Mouse (Mus musculus) limb, embryonic 11.5 days (tissue): ENCODE results near the gene Erlin1. TPM values are rescaled to one million over a fixed set of nuclear protein-coding genes. Genes with fewer than 3 reads are reported as not detected.
A peak's percentile ranks its signal among the peaks of the same experiment; 100 is the strongest.

Experiments
- ATAC-seq: fragments of 200-750 bp; cut with Nextera tagmentation; 2 replicates; pipeline ENCODE4 v1.8.0; 2017; ENCODE audit warnings: low read depth; ENCODE audit not compliant: insufficient number of reproducible peaks, low FRiP score, low TSS enrichment
- DNase-seq: peaks from one replicate; pipeline ENCODE4 v3.0.0-alpha.2; 2015; ENCODE audit warnings: low spot score
- H3K27ac ChIP-seq: fragments of 300-500 bp; sonication (generic); replicated peaks from 2 replicates; pipeline ENCODE4 v1.5.1; 2014; ENCODE audit warnings: low read depth, mild to moderate bottlenecking, low read length
- H3K27me3 ChIP-seq: fragments of 300-500 bp; sonication (generic); 2 replicates; pipeline ENCODE4 v1.6.1; 2014; ENCODE audit warnings: mild to moderate bottlenecking, low read length, mixed read lengths; ENCODE audit not compliant: control insufficient read depth, insufficient read depth
- H3K36me3 ChIP-seq: fragments of 300-500 bp; sonication (generic); 2 replicates; pipeline ENCODE4 v1.6.1; 2014; ENCODE audit warnings: mild to moderate bottlenecking, low read length, moderate library complexity, mixed read lengths; ENCODE audit not compliant: control insufficient read depth, insufficient read depth
- H3K4me1 ChIP-seq: fragments of 300-500 bp; sonication (generic); 2 replicates; pipeline ENCODE4 v1.6.1; 2014; ENCODE audit warnings: low read length, mixed read lengths; ENCODE audit not compliant: control insufficient read depth, insufficient read depth
- H3K4me2 ChIP-seq: fragments of 300-500 bp; sonication (generic); 2 replicates; pipeline ENCODE4 v1.6.1; 2014; ENCODE audit warnings: low read depth, mild to moderate bottlenecking, moderate library complexity; ENCODE audit not compliant: severe bottlenecking
- H3K4me3 ChIP-seq: fragments of 300-500 bp; sonication (generic); 2 replicates; pipeline ENCODE4 v1.5.1; 2014; ENCODE audit warnings: low read depth, low read length
- H3K9ac ChIP-seq: fragments of 300-500 bp; sonication (generic); 2 replicates; pipeline ENCODE4 v1.6.1; 2014; ENCODE audit warnings: mild to moderate bottlenecking, low read length
- H3K9me3 ChIP-seq: fragments of 300-500 bp; sonication (generic); 2 replicates; pipeline ENCODE4 v1.6.1; 2016; ENCODE audit warnings: low read length; ENCODE audit not compliant: control insufficient read depth
- WGBS: fragments of 180-500 bp; shearing (Covaris S2); extraction: QIAGEN DNeasy Blood & Tissue Kit; methylation state at CpG from one replicate; pipeline ENCODE4 v1.1.7; 2014; 5-methylcytosine and 5-hydroxymethylcytosine counted together
- polyA plus RNA-seq: library from polyadenylated mRNA; unstranded; fragments of >200 nt; fragmentation: Nextera tagmentation; extraction: Ambion mirVana; gene quantifications from 2 replicates; pipeline ENCODE4 v1.2.1, GENCODE M21; 2014

Gene Erlin1
- polyA plus RNA-seq, 1 experiment from 2014 or later: 20.1 TPM

DNA sequence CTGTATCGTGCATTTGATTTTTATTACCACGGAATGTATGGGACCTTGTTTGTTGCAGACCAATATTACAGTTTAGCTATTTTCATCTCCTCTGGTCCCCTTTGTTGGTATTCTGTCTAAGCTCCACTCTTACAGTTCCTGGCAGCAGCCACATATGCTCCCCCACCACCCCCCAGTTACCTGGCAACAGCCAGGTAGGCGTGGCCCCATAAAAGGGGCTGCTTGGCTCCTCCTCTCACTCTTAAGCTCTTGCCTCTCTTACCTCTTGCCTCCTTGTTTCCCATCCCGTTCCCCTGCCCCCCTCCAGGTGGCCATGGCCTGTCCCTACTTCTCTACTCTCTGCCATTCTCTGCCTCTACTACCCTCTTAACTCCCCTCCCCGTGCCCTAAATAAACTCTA, 1.6 kb upstream of the Erlin1 start:
- no peak overlapping the region for H3K4me2 ChIP-seq
- H3K4me3 ChIP-seq: no peak overlapping the region
- WGBS: 62% methylated on average over 5 of the region's 5 CpGs
- H3K9me3 ChIP-seq: no peaks in the 10 kb centered on the region
- peaks cover 6% of the 10 kb centered on the region; the same call in 1 of the 2 replicates for H3K4me1 ChIP-seq
- no peak overlapping the region for H3K27ac ChIP-seq
- ATAC-seq: no peak
- H3K27me3 ChIP-seq: no peaks in the 10 kb centered on the region
- peaks cover 4% of the 10 kb centered on the region for H3K36me3 ChIP-seq
- no peak overlapping the region for H3K9ac ChIP-seq
- DNase-seq: no peak

DNA sequence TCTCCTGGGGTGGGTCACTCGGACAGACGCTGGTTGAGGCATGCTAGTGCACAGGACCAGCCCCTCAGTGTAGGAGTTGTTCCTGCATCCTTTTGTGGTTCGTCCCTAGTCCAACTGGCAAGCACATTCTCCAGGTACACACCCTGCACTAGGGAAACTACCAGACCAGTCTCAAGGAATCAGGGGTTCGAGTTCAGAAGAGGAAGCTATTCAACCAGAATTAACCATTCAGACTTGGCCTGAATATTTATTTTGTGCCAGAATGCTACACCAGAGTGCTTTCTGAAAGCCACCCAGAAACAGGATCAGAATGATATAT, 288 bp upstream of the Erlin1 start:
- DNase-seq (no peak), ATAC-seq (no peak)
- Histone ChIP-seq H3K9ac (peak overlapping the region; percentile 74), H3K4me2 (peak overlapping the region; percentile 96), H3K4me3 (peak overlapping the region; percentile 74), H3K4me1 (peaks cover 4% of the 10 kb centered on the region; the same call in 1 of the 2 replicates), H3K36me3 (peaks cover under 1% of the 10 kb centered on the region; the same call in 1 of the 2 replicates), H3K27ac (no peak overlapping the region), H3K27me3 (no peaks in the 10 kb centered on the region), H3K9me3 (no peaks in the 10 kb centered on the region)
- 14% methylated on average over 4 of the region's 4 CpGs for WGBS

DNA sequence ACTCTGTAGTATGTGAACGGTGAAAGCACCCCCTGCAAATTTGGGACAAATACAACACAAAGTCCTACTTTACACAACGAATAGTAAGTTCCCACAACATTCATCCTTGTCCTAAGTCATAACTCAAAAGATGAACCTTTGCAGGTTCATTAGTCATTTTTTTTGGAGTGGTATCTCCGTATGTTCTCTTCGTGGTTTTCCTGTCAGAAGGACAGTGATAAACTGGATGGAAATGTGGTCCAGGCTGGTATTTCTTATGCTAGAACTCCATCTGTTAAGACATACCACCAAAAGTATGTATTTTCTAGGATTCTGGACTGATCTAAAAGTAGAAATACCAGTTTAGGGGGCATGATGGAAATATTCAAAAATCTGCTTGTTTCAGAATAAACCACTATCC, 1.4 kb downstream of the Erlin1 start:
- ATAC-seq (no peak), DNase-seq (no peak)
- Histone ChIP-seq H3K4me1 (peaks cover 4% of the 10 kb centered on the region; the same call in 1 of the 2 replicates), H3K27ac (no peak overlapping the region), H3K9me3 (no peaks in the 10 kb centered on the region), H3K4me2 (peak overlapping the region; percentile 96; the same call in 1 of the 2 replicates), H3K9ac (no peak overlapping the region), H3K27me3 (no peaks in the 10 kb centered on the region), H3K4me3 (peak overlapping the region; percentile 74; the same call in 1 of the 2 replicates), H3K36me3 (peaks cover 2% of the 10 kb centered on the region; the same call in 1 of the 2 replicates)
- 82% methylated on average over 4 of the region's 4 CpGs for WGBS

DNA sequence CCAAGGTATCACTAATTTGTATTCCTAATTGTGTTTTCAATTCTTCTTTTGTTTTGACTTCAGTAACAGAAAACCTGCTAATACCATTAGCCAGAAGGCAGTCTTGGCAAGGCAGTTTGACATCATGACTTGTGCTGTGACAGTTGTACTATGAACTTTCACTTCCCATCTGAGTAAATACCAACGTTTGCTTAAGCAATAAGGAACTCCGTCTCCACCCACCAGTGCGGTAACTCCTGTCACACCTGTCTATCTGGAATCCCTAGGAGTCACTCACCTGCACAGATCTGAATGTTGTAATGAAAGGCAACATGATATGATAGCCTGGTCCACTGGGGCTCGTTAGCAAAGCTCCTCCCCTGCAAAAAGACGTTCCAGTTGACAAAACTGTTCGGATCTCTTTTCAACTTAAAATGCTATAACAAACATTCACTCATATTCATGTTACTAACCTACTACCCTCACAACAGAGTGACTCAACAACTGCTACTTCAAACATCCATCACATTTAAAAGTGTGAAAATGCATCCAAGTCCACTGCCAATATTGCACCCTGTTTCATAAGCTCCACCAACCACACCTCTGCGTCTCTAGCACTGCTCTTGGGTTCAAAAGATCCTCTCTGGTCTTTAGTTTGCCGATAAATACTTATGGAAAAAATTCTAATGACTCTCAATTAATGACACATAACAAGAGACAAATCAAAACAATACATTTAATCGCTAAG, 2.1 kb downstream of the Erlin1 start:
- Histone ChIP-seq H3K4me2 (no peak overlapping the region), H3K4me1 (peaks cover 4% of the 10 kb centered on the region; the same call in 1 of the 2 replicates), H3K27me3 (no peaks in the 10 kb centered on the region), H3K4me3 (no peak overlapping the region), H3K9ac (no peak overlapping the region), H3K9me3 (no peaks in the 10 kb centered on the region), H3K36me3 (peaks cover 2% of the 10 kb centered on the region; the same call in 1 of the 2 replicates), H3K27ac (no peak overlapping the region)
- no peak for DNase-seq
- WGBS: 82% methylated on average over 9 of the region's 9 CpGs
- ATAC-seq: no peak

DNA sequence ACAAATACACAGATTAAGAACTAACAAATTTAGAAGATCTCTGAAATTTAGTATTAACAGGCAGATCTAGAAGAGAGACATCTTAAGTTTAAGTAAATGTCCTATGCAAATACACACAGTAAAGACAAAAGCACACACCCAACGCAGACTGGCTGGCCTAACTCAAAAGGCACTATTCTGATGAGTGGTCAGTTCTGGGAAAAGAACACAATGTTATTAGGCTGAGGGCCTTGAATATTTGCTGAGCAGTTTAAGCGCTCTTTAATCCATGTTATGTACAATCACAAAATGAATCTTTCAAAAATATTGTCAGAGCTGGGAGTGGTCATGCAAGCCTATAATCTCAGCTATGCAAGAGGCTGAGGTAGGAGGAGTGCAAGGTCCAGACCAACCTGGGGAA, 4.9 kb downstream of the Erlin1 start:
- H3K4me1 ChIP-seq: 0 out of 2 replicates have a peak, but pooled peaks cover 4% of the 10 kb centered on the region
- H3K9me3 ChIP-seq: no peaks in the 10 kb centered on the region
- H3K27me3 ChIP-seq: no peaks in the 10 kb centered on the region
- no peak overlapping the region for H3K4me2 ChIP-seq
- DNase-seq (no peak), ATAC-seq (no peak)
- no peak overlapping the region for H3K4me3 ChIP-seq
- peaks cover 4% of the 10 kb centered on the region; the same call in 1 of the 2 replicates for H3K36me3 ChIP-seq
- no peak overlapping the region for H3K9ac ChIP-seq
- WGBS: 95% methylated on average over 2 of the region's 2 CpGs
- no peak overlapping the region for H3K27ac ChIP-seq

DNA sequence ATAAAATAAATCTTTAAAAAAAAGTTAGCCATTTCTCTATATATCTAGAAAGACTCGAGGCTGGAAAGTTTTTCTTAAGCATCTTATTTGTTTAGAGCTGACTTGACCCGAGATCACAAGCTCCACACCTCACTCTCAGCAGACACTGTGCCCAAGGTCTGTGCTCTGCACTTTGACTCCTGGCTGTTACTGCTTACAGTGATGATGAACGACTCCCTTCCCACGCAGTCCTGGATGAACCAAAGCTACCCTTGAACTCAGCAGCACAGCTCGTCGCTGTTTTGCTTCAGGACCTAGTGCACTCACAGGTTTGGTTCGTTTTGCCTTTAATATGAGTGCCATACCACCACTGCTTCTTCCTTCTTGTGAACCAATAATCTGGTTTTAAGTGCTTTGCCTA, 5.8 kb downstream of the Erlin1 start:
- Histone ChIP-seq H3K9ac (no peak overlapping the region), H3K4me1 (0 out of 2 replicates have a peak, but pooled peaks cover 4% of the 10 kb centered on the region), H3K36me3 (peaks cover 4% of the 10 kb centered on the region; the same call in 1 of the 2 replicates), H3K9me3 (no peaks in the 10 kb centered on the region), H3K27me3 (no peaks in the 10 kb centered on the region), H3K4me2 (no peak overlapping the region), H3K4me3 (no peak overlapping the region), H3K27ac (no peak overlapping the region)
- ATAC-seq (no peak), DNase-seq (no peak)
- WGBS: 90% methylated on average over 7 of the region's 7 CpGs

DNA sequence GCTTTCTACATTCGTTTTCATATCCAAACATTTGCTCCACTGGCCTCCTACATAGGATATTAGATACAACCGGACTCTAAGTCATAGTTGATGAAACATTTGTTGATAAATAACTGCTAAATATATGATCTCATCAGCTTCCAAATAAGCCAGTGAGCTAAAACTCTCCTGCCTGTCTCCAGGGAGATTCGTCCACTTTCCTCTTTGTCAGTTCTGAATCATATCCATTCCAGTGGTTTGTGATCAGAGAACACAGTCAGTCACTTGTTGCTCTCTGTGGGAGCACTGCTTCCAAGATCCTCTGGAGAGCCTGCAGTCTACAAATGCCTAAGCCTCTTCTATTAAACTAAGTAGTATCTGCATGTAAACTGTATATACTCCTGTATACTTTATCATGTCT, 9.4 kb downstream of the Erlin1 start:
- Histone ChIP-seq H3K9ac (no peak overlapping the region), H3K27me3 (no peaks in the 10 kb centered on the region), H3K4me1 (no peaks in the 10 kb centered on the region), H3K27ac (no peak overlapping the region), H3K9me3 (no peaks in the 10 kb centered on the region), H3K36me3 (peaks cover 4% of the 10 kb centered on the region; the same call in 1 of the 2 replicates), H3K4me2 (no peak overlapping the region), H3K4me3 (no peak overlapping the region)
- WGBS: 91% methylated on average over 3 of the region's 3 CpGs
- no peak for ATAC-seq
- DNase-seq: no peak

DNA sequence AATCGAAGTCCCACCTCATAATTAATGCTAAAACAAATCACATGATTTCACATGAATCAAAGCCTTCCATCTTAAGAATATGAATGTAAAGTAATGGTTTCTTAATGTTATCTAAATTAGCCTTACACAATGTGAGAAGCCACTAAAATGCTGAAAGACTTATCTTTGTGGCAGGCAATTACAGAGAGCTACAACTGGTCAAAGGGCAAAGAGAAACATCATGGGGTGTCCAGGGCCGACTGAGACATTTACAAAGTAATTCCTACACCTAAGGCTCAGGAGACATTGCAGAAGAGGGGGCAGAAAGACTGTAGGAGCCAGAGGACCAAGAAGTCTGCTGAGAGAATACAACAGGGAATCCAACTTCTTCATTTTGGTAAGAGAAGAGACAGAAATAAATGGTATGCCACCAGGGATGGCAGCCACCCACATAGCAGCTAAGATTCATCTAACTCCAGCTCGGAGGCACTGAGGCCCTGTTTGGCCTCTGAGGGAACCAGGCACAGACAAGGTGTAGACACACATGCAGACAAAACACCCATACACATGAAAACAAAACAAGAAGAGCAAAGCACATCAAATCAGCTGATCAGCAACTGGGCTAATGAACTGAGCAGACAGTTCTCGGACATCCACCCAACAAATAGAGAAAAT, 14.3 kb downstream of the Erlin1 start:
- H3K4me2 ChIP-seq: no peak overlapping the region
- peaks cover 2% of the 10 kb centered on the region; the same call in 1 of the 2 replicates for H3K36me3 ChIP-seq
- ATAC-seq (no peak), DNase-seq (no peak)
- no peak overlapping the region for H3K9ac ChIP-seq
- H3K27me3 ChIP-seq: no peaks in the 10 kb centered on the region
- H3K4me3 ChIP-seq: no peak overlapping the region
- no peaks in the 10 kb centered on the region for H3K4me1 ChIP-seq
- no peaks in the 10 kb centered on the region for H3K9me3 ChIP-seq
- H3K27ac ChIP-seq: no peak overlapping the region
- WGBS: 80% methylated on average over 4 of the region's 4 CpGs
